Mouse (Mus musculus) heart, postnatal 0 days (tissue): ENCODE measurements at regions not wholly inside any gene's neighbourhood (a gene's known extent, or its start where the extent isn't known, plus 50 kb on each side); places are given as distances from the start of the nearest gene placed in this dataset.
"Not testable (repeated sequence)": the region's sequence is repeated elsewhere in the genome, so short reads cannot be mapped to it uniquely, and the experiment has no call there.

ENCODE experiments used
- ATAC-seq: fragments of 200-750 bp; cut with Nextera tagmentation; 2 replicates; pipeline ENCODE4 v1.8.0; 2017; ENCODE audit warnings: low read depth, moderate number of reproducible peaks, moderate library complexity; ENCODE audit not compliant: insufficient read depth
- DNase-seq: peaks from one replicate; pipeline ENCODE4 v3.0.0-alpha.2; 2016; ENCODE audit warnings: low spot score
- H3K27ac ChIP-seq: fragments of 300-500 bp; sonication (generic); 2 replicates; pipeline ENCODE4 v1.5.1; 2014; ENCODE audit warnings: low read depth, mild to moderate bottlenecking
- H3K27me3 ChIP-seq: fragments of 300-500 bp; sonication (generic); 2 replicates; pipeline ENCODE4 v1.6.1; 2014; ENCODE audit warnings: low read length, mixed read lengths; ENCODE audit not compliant: control insufficient read depth, insufficient read depth
- H3K36me3 ChIP-seq: fragments of 300-500 bp; sonication (generic); replicated peaks from 2 replicates; pipeline ENCODE4 v1.6.1; 2014; ENCODE audit warnings: low read length, mixed read lengths; ENCODE audit not compliant: control insufficient read depth, insufficient read depth
- H3K4me1 ChIP-seq: fragments of 300-500 bp; sonication (generic); 2 replicates; pipeline ENCODE4 v1.6.1; 2014; ENCODE audit warnings: antibody characterized with exemption; ENCODE audit not compliant: control insufficient read depth, insufficient read depth
- H3K4me2 ChIP-seq: fragments of 300-500 bp; sonication (generic); 2 replicates; pipeline ENCODE4 v1.6.1; 2014; ENCODE audit warnings: low read depth, mild to moderate bottlenecking, low read length, moderate library complexity
- H3K4me3 ChIP-seq: fragments of 300-500 bp; sonication (generic); 2 replicates; pipeline ENCODE4 v1.5.1; 2014; ENCODE audit warnings: low read depth, low read length
- H3K9ac ChIP-seq: fragments of 300-500 bp; sonication (generic); replicated peaks from 2 replicates; pipeline ENCODE4 v1.6.1; 2014; ENCODE audit warnings: low read depth, low read length, mixed read lengths
- H3K9me3 ChIP-seq: fragments of 300-500 bp; sonication (generic); replicated peaks from 2 replicates; pipeline ENCODE4 v1.6.1; 2016; ENCODE audit warnings: low read length; ENCODE audit not compliant: control insufficient read depth
- WGBS: fragments of 180-500 bp; shearing (Covaris S2); extraction: QIAGEN DNeasy Blood & Tissue Kit; methylation state at CpG from one replicate; pipeline ENCODE4 v1.1.7; 2014; 5-methylcytosine and 5-hydroxymethylcytosine counted together

DNA sequence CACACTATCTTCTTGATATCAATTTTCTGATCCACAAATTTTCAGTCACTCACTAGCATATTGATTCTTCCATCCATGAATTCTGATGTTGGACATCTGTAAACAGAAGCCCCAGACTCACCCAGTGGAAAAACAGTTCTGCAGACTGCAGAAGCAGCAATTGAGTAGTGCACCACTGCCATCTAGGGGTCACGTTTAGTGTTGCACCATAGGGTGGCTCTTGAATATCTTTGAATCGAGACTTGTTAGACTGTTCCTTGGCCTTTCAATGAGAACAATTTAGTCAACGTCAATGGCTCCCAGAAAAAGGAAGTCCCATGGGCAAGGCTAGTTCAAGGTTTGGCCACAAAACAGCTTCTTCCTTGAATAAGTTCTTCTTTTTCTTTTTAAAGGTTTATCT lies 828.1 kb downstream of the Gm10330 start:
- not testable (repeated sequence) for H3K9me3 ChIP-seq, H3K27me3 ChIP-seq, H3K27ac ChIP-seq, DNase-seq, H3K36me3 ChIP-seq, H3K9ac ChIP-seq, H3K4me2 ChIP-seq, H3K4me1 ChIP-seq, ATAC-seq, H3K4me3 ChIP-seq
- 42% methylated on average over 3 of the region's 3 CpGs for WGBS

GRCm38 (mm10) chr12:22906156-22906555 lies 873.9 kb downstream of the Gm10330 start:
- 2% methylated on average over 28 of the region's 53 CpGs for WGBS
- H3K27me3 ChIP-seq, H3K9me3 ChIP-seq, H3K9ac ChIP-seq, H3K27ac ChIP-seq, H3K4me1 ChIP-seq, H3K36me3 ChIP-seq, ATAC-seq: not testable (repeated sequence)
- H3K4me2 ChIP-seq = peak overlapping the region; percentile 61
- H3K4me3 ChIP-seq = peak overlapping the region; percentile 48
- peak; percentile 4 for DNase-seq
